Mouse (Mus musculus): Measurements from ENCODE around the gene Gle1.
"Not testable (repeated sequence)": the region's sequence is repeated elsewhere in the genome, so short reads cannot be mapped to it uniquely, and the experiment has no call there.

Gene Gle1

GRCm38 (mm10) chr2:29934906-29935599 lies at the start of gene Gle1:
Gene Gle1 (plus strand): TSS chr2:29935426.
- DNase-seq = peak; percentile 99

GRCm38 (mm10) chr2:29886659-29887292 lies 48.5 kb upstream of the Gle1 start:
- DNase-seq = not testable (repeated sequence)

GRCm38 (mm10) chr2:29889066-29889944 lies 45.9 kb upstream of the Gle1 start, which contains the start of gene Odf2:
Gene Odf2 (plus strand): TSS chr2:29889221.
- DNase-seq = peak; percentile 100

- peak; percentile 94 for DNase-seq
Observed at GRCm38 (mm10) chr2:29889991-29890833, 45.0 kb upstream of the Gle1 start.

GRCm38 (mm10) chr2:29891773-29892172 lies 43.5 kb upstream of the Gle1 start:
- no peak for DNase-seq

- no peak for DNase-seq
Observed at GRCm38 (mm10) chr2:29896071-29896470, 39.2 kb upstream of the Gle1 start.

GRCm38 (mm10) chr2:29897366-29897765 lies 37.9 kb upstream of the Gle1 start:
- no peak for DNase-seq

- DNase-seq = no peak
Observed at GRCm38 (mm10) chr2:29898081-29898480, 37.1 kb upstream of the Gle1 start.

GRCm38 (mm10) chr2:29902194-29902593 lies 33.0 kb upstream of the Gle1 start:
- no peak for DNase-seq

GRCm38 (mm10) chr2:29908171-29908570 lies 27.1 kb upstream of the Gle1 start:
- DNase-seq = not testable (repeated sequence)

GRCm38 (mm10) chr2:29910042-29910441 lies 25.2 kb upstream of the Gle1 start:
- DNase-seq = peak; percentile 18

GRCm38 (mm10) chr2:29917621-29918020 lies 17.6 kb upstream of the Gle1 start:
- DNase-seq = no peak

- DNase-seq = peak; percentile 88
Observed at GRCm38 (mm10) chr2:29922011-29922410, 13.2 kb upstream of the Gle1 start.

- no peak for DNase-seq
Observed at GRCm38 (mm10) chr2:29926542-29926941, 8.7 kb upstream of the Gle1 start.

- DNase-seq = no peak
Observed at GRCm38 (mm10) chr2:29930506-29930905, 4.7 kb upstream of the Gle1 start.

GRCm38 (mm10) chr2:29931194-29931593 lies 4.0 kb upstream of the Gle1 start:
- DNase-seq = no peak

- no peak for DNase-seq
Observed at GRCm38 (mm10) chr2:29940073-29940472, 4.8 kb downstream of the Gle1 start.

GRCm38 (mm10) chr2:29940826-29941225 lies 5.6 kb downstream of the Gle1 start:
- no peak for DNase-seq

- DNase-seq = peak; percentile 70
Observed at GRCm38 (mm10) chr2:29944723-29945122, 9.5 kb downstream of the Gle1 start.

GRCm38 (mm10) chr2:29948896-29949295 lies 13.7 kb downstream of the Gle1 start:
- DNase-seq = no peak

- no peak for DNase-seq
Observed at GRCm38 (mm10) chr2:29961246-29961645, 26.0 kb downstream of the Gle1 start.

All from lung, postnatal 10 days (tissue).